In the genomic region with DNA sequence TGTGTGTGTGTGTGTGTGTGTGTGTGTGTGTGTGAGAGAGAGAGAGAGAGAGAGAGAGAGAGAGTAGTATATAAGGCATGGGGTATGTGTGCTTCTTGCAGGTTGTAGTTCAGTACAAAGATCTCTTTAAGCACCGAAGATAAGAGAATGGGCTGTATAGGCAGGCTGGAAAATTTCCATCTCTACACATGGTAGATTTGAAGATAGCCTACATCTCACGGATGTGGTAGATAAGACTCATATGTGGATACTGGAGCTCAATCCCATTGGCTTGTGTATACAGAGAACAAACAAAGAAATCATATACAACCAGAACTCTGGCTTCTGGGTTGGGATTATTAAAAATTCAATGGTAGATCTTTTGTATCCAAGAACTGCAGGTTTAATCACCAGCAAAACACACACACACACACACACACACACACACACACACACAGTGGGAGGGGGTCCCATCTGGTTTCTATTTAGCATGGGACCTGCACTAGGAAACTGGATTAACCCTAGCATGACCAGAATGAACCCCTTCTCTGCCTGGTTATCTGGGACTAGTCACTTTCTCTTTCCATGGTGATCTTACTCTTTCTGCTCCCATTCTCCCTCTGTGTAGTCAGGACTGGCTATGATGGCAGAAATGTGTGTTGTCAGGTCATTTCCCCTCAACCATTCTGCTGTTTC, we compare ENCODE assay signal across 35 mouse cellular contexts. TPM values are rescaled to one million over a fixed set of nuclear protein-coding genes. Genes with fewer than 3 reads are reported as not detected.
DNase-seq lines count a peak whose midpoint lies in the region; ATAC-seq lines count a peak whose summit lies in the region.
"Had no signal": no experiment of that assay in that cellular context is flagged by ENCODE, and none has a peak within 500 bp of the region (broad histone marks: within the 10 kb centered on the region; RNA-seq: fewer than 3 reads in every experiment).

No protein-coding gene starts in this region.

- no peak overlapping the region for H3K4me2 ChIP-seq in neural tube, embryonic 15.5 days
- H3K4me2 ChIP-seq: embryonic facial prominence, embryonic 13.5 days; heart, embryonic 13.5 days; liver, embryonic 11.5 days; lung, embryonic 15.5 days; midbrain, embryonic 15.5 days; neural tube, embryonic 13.5 days had no signal

- H3K27ac ChIP-seq in neural tube, embryonic 15.5 days (replicated peaks): no peak overlapping the region
- H3K27ac ChIP-seq: embryonic facial prominence, embryonic 13.5 days; heart, embryonic 13.5 days; lung, embryonic 15.5 days; midbrain, embryonic 10.5 days; midbrain, embryonic 15.5 days; neural tube, embryonic 13.5 days had no signal

- no peaks in the 10 kb centered on the region for H3K27me3 ChIP-seq in neural tube, embryonic 15.5 days (replicated peaks)
- H3K27me3 ChIP-seq: embryonic facial prominence, embryonic 13.5 days; lung, embryonic 15.5 days; midbrain, embryonic 15.5 days; neural tube, embryonic 13.5 days had no signal

- no peak overlapping the region for H3K9ac ChIP-seq in neural tube, embryonic 15.5 days (replicated peaks)
- H3K9ac ChIP-seq: embryonic facial prominence, embryonic 13.5 days; forebrain, postnatal 0 days; heart, embryonic 13.5 days; lung, embryonic 15.5 days; midbrain, embryonic 15.5 days; neural tube, embryonic 13.5 days had no signal

- no peaks in the 10 kb centered on the region for H3K4me1 ChIP-seq in neural tube, embryonic 15.5 days
- H3K4me1 ChIP-seq: heart, embryonic 13.5 days; lung, embryonic 15.5 days; midbrain, embryonic 10.5 days; midbrain, embryonic 15.5 days; neural tube, embryonic 13.5 days had no signal

- 90% methylated on average over 2 of the region's 2 CpGs for WGBS in neural tube, embryonic 15.5 days

- ATAC-seq in neural tube, embryonic 15.5 days (ENCODE audit: low FRiP score): no peak
- ATAC-seq: forebrain, postnatal 0 days; intestine, postnatal 0 days; midbrain, embryonic 15.5 days; Patski had no signal

- no peaks in the 10 kb centered on the region for H3K36me3 ChIP-seq in neural tube, embryonic 15.5 days
- H3K36me3 ChIP-seq: embryonic facial prominence, embryonic 13.5 days; heart, embryonic 13.5 days; lung, embryonic 15.5 days; midbrain, embryonic 10.5 days; midbrain, embryonic 15.5 days; neural tube, embryonic 13.5 days had no signal

- H3K9me3 ChIP-seq in neural tube, embryonic 15.5 days (replicated peaks): no peaks in the 10 kb centered on the region
- H3K9me3 ChIP-seq: embryonic facial prominence, embryonic 13.5 days; heart, embryonic 13.5 days; lung, embryonic 15.5 days; midbrain, embryonic 10.5 days; midbrain, embryonic 15.5 days; neural tube, embryonic 13.5 days had no signal

- H3K4me3 ChIP-seq in neural tube, embryonic 15.5 days (replicated peaks): no peak overlapping the region
- H3K4me3 ChIP-seq: embryonic facial prominence, embryonic 13.5 days; heart, embryonic 13.5 days; lung, embryonic 15.5 days; midbrain, embryonic 10.5 days; midbrain, embryonic 15.5 days; neural tube, embryonic 13.5 days had no signal

- DNase-seq in neural tube, embryonic 10.5 days (ENCODE audit: extremely low spot score, low spot score): peak; percentile 48
- peak; percentile 49 for DNase-seq in embryo, embryonic 11 days
- DNase-seq in hindlimb bud, embryonic 11.5 days (ENCODE audit: extremely low spot score, low read depth, low spot score): peak; percentile 31
- DNase-seq in naive thymus-derived CD4-positive, alpha-beta T cell, adult 2 months (ENCODE audit: low read depth): peak; percentile 58
- no peak for DNase-seq in layer of hippocampus, postnatal 36 days
- no peak for DNase-seq in layer of hippocampus, postnatal 14 days (ENCODE audit: low spot score in 2 of 2)
- DNase-seq in urinary bladder, adult 2 months (ENCODE audit: low spot score): no peak
- DNase-seq: adrenal gland, postnatal 10 days; cerebellum, adult 11 months; cerebellum, adult 9-10 months; cerebellum, postnatal 36 days; forebrain, postnatal 0 days; heart, postnatal 10 days; kidney, adult 9 months; kidney, postnatal 10 days; layer of hippocampus, adult 9-11 months; left cerebral cortex, postnatal 4 days; thymus, adult 2 months; thymus, postnatal 4 days had no signal

RNA-seq across cellular contexts. Expression of gene Itk, which starts 28.2 kb away (rescaled TPM):
- polyA plus RNA-seq in neural tube, embryonic 15.5 days (2015; fragmentation: Nextera tagmentation; extraction: Ambion mirVana): 2.3 TPM in 1 of 2 replicates, not detected in the other
- total RNA-seq in layer of hippocampus, postnatal 36 days (2021): under 1 TPM; 0.18 to 0.27 TPM
- under 1 TPM; 0.36 to 0.58 TPM for total RNA-seq in layer of hippocampus, postnatal 14 days (2021)
- polyA plus RNA-seq in urinary bladder, adult 2 months (2012; rRNA removed): 0.47 and 0.65 TPM in 2 replicates
- total RNA-seq: MEL had no signal
- polyA plus RNA-seq: embryonic facial prominence, embryonic 13.5 days; heart, embryonic 13.5 days; midbrain, embryonic 15.5 days; neural tube, embryonic 13.5 days had no signal

RNA-seq across cellular contexts. Expression of gene Fam71b, which starts 35.2 kb away (rescaled TPM):
- polyA plus RNA-seq in neural tube, embryonic 15.5 days (2015; fragmentation: Nextera tagmentation; extraction: Ambion mirVana): not detected in 2 replicates
- total RNA-seq in layer of hippocampus, postnatal 36 days (2021): not detected
- not detected for total RNA-seq in layer of hippocampus, postnatal 14 days (2021)
- not detected in 2 replicates for polyA plus RNA-seq in urinary bladder, adult 2 months (2012; rRNA removed)
- total RNA-seq: adrenal gland, postnatal 10 days; forebrain, postnatal 0 days; gastrocnemius, adult 18-20 months; heart, adult 8-10 months; heart, postnatal 10 days; hematopoietic stem cell, adult 5-6 weeks; left cerebral cortex, postnatal 4 days; megakaryocyte progenitor cell, adult 5-6 weeks; MEL had no signal
- polyA plus RNA-seq: embryonic facial prominence, embryonic 13.5 days; forebrain, embryonic 11.5 days; forebrain, postnatal 0 days; heart, embryonic 13.5 days; intestine, postnatal 0 days; liver, embryonic 11.5 days; midbrain, embryonic 10.5 days; midbrain, embryonic 15.5 days; neural tube, embryonic 13.5 days; Patski had no signal

RNA-seq across cellular contexts. Expression of gene Cyfip2, which starts 48.5 kb away (rescaled TPM):
- 88.0 and 91.1 TPM in 2 replicates for polyA plus RNA-seq in neural tube, embryonic 15.5 days (2015; fragmentation: Nextera tagmentation; extraction: Ambion mirVana)
- 100 to 1,000 TPM; 491 to 500 TPM for total RNA-seq in layer of hippocampus, postnatal 36 days (2021)
- 100 to 1,000 TPM; 362 to 381 TPM for total RNA-seq in layer of hippocampus, postnatal 14 days (2021)
- polyA plus RNA-seq in urinary bladder, adult 2 months (2012; rRNA removed): 5.1 and 8.1 TPM in 2 replicates

Comparison
In these comparisons a context has a peak if more than half of its experiments do, and no peak if none do; other contexts are left out.
1. DNase-seq: peak in neural tube, embryonic 10.5 days (single experiment), embryo, embryonic 11 days (single experiment), hindlimb bud, embryonic 11.5 days (single experiment) and naive thymus-derived CD4-positive, alpha-beta T cell, adult 2 months (single experiment); none in layer of hippocampus, postnatal 36 days (0 of 2), layer of hippocampus, postnatal 14 days (0 of 2) and urinary bladder, adult 2 months (single experiment).